Mouse (Mus musculus) lung, postnatal 0 days (tissue): ENCODE data around the gene Lrrc20.

ENCODE experiments used
- CTCF ChIP-seq: IDR thresholded peaks from 2 replicates; pipeline ENCODE4 v1.5.1; 2016; ENCODE audit warnings: antibody characterized with exemption, mild to moderate bottlenecking
- EP300 ChIP-seq: IDR thresholded peaks from 2 replicates; pipeline ENCODE4 v1.6.1; 2016; ENCODE audit warnings: antibody characterized with exemption, mild to moderate bottlenecking, control low read depth

DNA sequence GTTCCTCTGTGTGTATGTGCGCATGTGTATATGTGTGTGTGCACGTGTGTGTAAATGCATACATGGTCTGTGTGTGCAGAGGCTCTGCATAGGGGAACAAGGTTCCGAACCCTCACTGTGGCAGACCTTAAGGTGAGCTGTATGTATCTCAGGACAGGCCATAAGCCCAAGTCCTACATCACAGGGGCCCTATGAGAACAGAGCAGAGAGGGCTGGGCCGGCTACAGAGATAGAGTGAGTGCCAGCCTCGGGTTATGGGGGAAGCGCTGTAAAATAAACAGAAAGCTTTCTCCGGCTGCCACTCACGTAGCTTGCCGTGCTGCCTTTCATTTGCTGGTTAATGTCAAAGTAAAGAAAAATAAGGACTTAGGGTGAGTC lies 69.3 kb downstream of the Lrrc20 start:
- TF ChIP-seq CTCF (no peak), EP300 (no peak)
